ENCODE assay signal across 21 mouse cellular contexts in genomic region chr2:84792516-84792915, GRCm38 (mm10). TPM values are rescaled to one million over a fixed set of nuclear protein-coding genes. Genes with fewer than 3 reads are reported as not detected.
DNase-seq lines count a peak whose midpoint lies in the region; ATAC-seq and TF ChIP-seq lines count a peak whose summit lies in the region.
"Had no signal": no experiment of that assay in that cellular context is flagged by ENCODE, and none has a peak within 500 bp of the region (broad histone marks: within the 10 kb centered on the region; RNA-seq: fewer than 3 reads in every experiment).

No protein-coding gene starts in this region.

- H3K27ac ChIP-seq in intestine, embryonic 16.5 days (ENCODE audit: low read length) = no peak overlapping the region
- no peak overlapping the region for H3K27ac ChIP-seq in intestine, postnatal 0 days (ENCODE audit: low read depth, low read length)
- no peak overlapping the region for H3K27ac ChIP-seq in lung, embryonic 15.5 days
- H3K27ac ChIP-seq: embryonic facial prominence, embryonic 10.5 days; heart, embryonic 15.5 days; hindbrain, embryonic 13.5 days; intestine, embryonic 15.5 days; layer of hippocampus, adult 2 months; limb, embryonic 10.5 days; midbrain, embryonic 15.5 days; stomach, postnatal 0 days had no signal

- H3K4me3 ChIP-seq in intestine, embryonic 16.5 days (ENCODE audit: low read length) = no peak overlapping the region
- no peak overlapping the region for H3K4me3 ChIP-seq in intestine, postnatal 0 days (ENCODE audit: low read depth, low read length)
- no peak overlapping the region for H3K4me3 ChIP-seq in lung, embryonic 15.5 days
- no peak overlapping the region for H3K4me3 ChIP-seq in lung, adult 2 months (replicated peaks; ENCODE audit: extremely low read depth, low read depth, low read length)
- H3K4me3 ChIP-seq: embryonic facial prominence, embryonic 10.5 days; heart, embryonic 15.5 days; hindbrain, embryonic 13.5 days; intestine, embryonic 15.5 days; layer of hippocampus, adult 2 months; limb, embryonic 10.5 days; midbrain, embryonic 15.5 days had no signal

- H3K4me1 ChIP-seq in intestine, embryonic 16.5 days (ENCODE audit: control insufficient read depth, insufficient read depth, low read length) = no peaks in the 10 kb centered on the region
- no peaks in the 10 kb centered on the region for H3K4me1 ChIP-seq in intestine, postnatal 0 days (replicated peaks; ENCODE audit: control insufficient read depth, insufficient read depth, low read length)
- H3K4me1 ChIP-seq in lung, embryonic 15.5 days = no peaks in the 10 kb centered on the region
- H3K4me1 ChIP-seq in lung, adult 2 months (ENCODE audit: control insufficient read depth, insufficient read depth, low read length) = no peaks in the 10 kb centered on the region
- H3K4me1 ChIP-seq: hindbrain, embryonic 13.5 days; intestine, embryonic 15.5 days; midbrain, embryonic 15.5 days had no signal

- TF ChIP-seq POLR2A in lung, adult 2 months (IDR thresholded peaks at IDR 0.05; ENCODE audit: borderline replicate concordance, extremely low read depth, low read depth, low read length) = no peak

- DNase-seq in adrenal gland, postnatal 10 days = peak; percentile 52
- no peak for DNase-seq in adrenal gland, postnatal 4 days (ENCODE audit: low spot score in 2 of 2)
- DNase-seq in lung, adult 2 months = no peak
- DNase-seq in right cerebral cortex, adult 18-20 months = no peak
- no peak for DNase-seq in cerebellum, adult 9-11 months
- DNase-seq: cerebellum, postnatal 14 days; gastrocnemius, postnatal 10 days; thymus, postnatal 14 days had no signal

- no peak for TF ChIP-seq CTCF in intestine, postnatal 0 days (IDR thresholded peaks at IDR 0.05; ENCODE audit: low read depth)
- no peak for TF ChIP-seq CTCF in lung, adult 2 months (IDR thresholded peaks at IDR 0.05; ENCODE audit: insufficient read depth, low read length)

- no peak overlapping the region for H3K9ac ChIP-seq in intestine, embryonic 16.5 days (ENCODE audit: low read depth, low read length)
- no peak overlapping the region for H3K9ac ChIP-seq in intestine, postnatal 0 days (ENCODE audit: low read depth, low read length)
- H3K9ac ChIP-seq in lung, embryonic 15.5 days = no peak overlapping the region
- H3K9ac ChIP-seq: heart, embryonic 15.5 days; hindbrain, embryonic 13.5 days; intestine, embryonic 15.5 days; midbrain, embryonic 15.5 days had no signal

- no peaks in the 10 kb centered on the region for H3K27me3 ChIP-seq in intestine, embryonic 16.5 days (replicated peaks; ENCODE audit: control insufficient read depth, insufficient read depth, low read length)
- H3K27me3 ChIP-seq in intestine, postnatal 0 days (replicated peaks; ENCODE audit: control insufficient read depth, insufficient read depth, low read length) = no peaks in the 10 kb centered on the region
- H3K27me3 ChIP-seq in lung, embryonic 15.5 days = no peaks in the 10 kb centered on the region
- H3K27me3 ChIP-seq: heart, embryonic 15.5 days; intestine, embryonic 15.5 days; midbrain, embryonic 15.5 days had no signal

- peaks cover 3% of the 10 kb centered on the region; the same call in 1 of the 2 replicates for H3K9me3 ChIP-seq in intestine, embryonic 16.5 days (ENCODE audit: control insufficient read depth, low read length)
- H3K9me3 ChIP-seq in intestine, postnatal 0 days (ENCODE audit: control insufficient read depth) = peaks cover 13% of the 10 kb centered on the region; the same call in 1 of the 2 replicates
- no peaks in the 10 kb centered on the region for H3K9me3 ChIP-seq in lung, embryonic 15.5 days
- H3K9me3 ChIP-seq: heart, embryonic 15.5 days; hindbrain, embryonic 13.5 days; intestine, embryonic 15.5 days; limb, embryonic 10.5 days; midbrain, embryonic 15.5 days had no signal

- 58% methylated on average over 3 of the region's 3 CpGs for WGBS in intestine, embryonic 16.5 days
- 53% methylated on average over 3 of the region's 3 CpGs for WGBS in intestine, postnatal 0 days
- WGBS in lung, embryonic 15.5 days = 34% methylated on average over 3 of the region's 3 CpGs
- WGBS in lung, adult 2 months = 20% methylated on average over 3 of the region's 3 CpGs

- peak; percentile 42; the same call in 1 of the 2 replicates for ATAC-seq in intestine, embryonic 16.5 days
- no peak for ATAC-seq in intestine, postnatal 0 days
- peak; percentile 80; the same call in 1 of the 2 replicates for ATAC-seq in lung, embryonic 15.5 days (ENCODE audit: borderline replicate concordance, extremely low read depth, low FRiP score, low TSS enrichment)
- ATAC-seq: intestine, embryonic 15.5 days; midbrain, embryonic 15.5 days had no signal

- H3K36me3 ChIP-seq in intestine, embryonic 16.5 days (ENCODE audit: control insufficient read depth, insufficient read depth, low read length) = no peaks in the 10 kb centered on the region
- no peaks in the 10 kb centered on the region for H3K36me3 ChIP-seq in intestine, postnatal 0 days (ENCODE audit: control insufficient read depth, insufficient read depth)
- H3K36me3 ChIP-seq in lung, embryonic 15.5 days = no peaks in the 10 kb centered on the region
- H3K36me3 ChIP-seq: embryonic facial prominence, embryonic 10.5 days; heart, embryonic 15.5 days; hindbrain, embryonic 13.5 days; intestine, embryonic 15.5 days; limb, embryonic 10.5 days; midbrain, embryonic 15.5 days had no signal

- no peak overlapping the region for H3K4me2 ChIP-seq in intestine, embryonic 16.5 days (ENCODE audit: low read depth, low read length)
- H3K4me2 ChIP-seq in intestine, postnatal 0 days (replicated peaks; ENCODE audit: low read depth) = no peak overlapping the region
- H3K4me2 ChIP-seq in lung, embryonic 15.5 days = no peak overlapping the region
- H3K4me2 ChIP-seq: heart, embryonic 15.5 days; hindbrain, embryonic 13.5 days; intestine, embryonic 15.5 days; midbrain, embryonic 15.5 days had no signal

RNA-seq across cellular contexts. Expression of gene Ube2l6, which starts 6.1 kb away (rescaled TPM):
- 10 to 100 TPM; 29.5 to 31.3 TPM for total RNA-seq in adrenal gland, postnatal 10 days (2021)
- total RNA-seq in adrenal gland, postnatal 4 days (2021) = 10 to 100 TPM; 31.1 to 35.4 TPM
- polyA plus RNA-seq in intestine, embryonic 16.5 days (2015; fragmentation: Nextera tagmentation; extraction: Ambion mirVana) = 47.5 and 49.9 TPM in 2 replicates
- polyA plus RNA-seq in intestine, postnatal 0 days (2015; fragmentation: Nextera tagmentation; extraction: Ambion mirVana) = 115 and 117 TPM in 2 replicates
- 63.8 and 63.9 TPM in 2 replicates for polyA plus RNA-seq in lung, embryonic 15.5 days (2015; fragmentation: Nextera tagmentation; extraction: Ambion mirVana)
- 45.0 and 47.0 TPM in 2 replicates for polyA plus RNA-seq in lung, adult 2 months (2012; rRNA removed)

RNA-seq across cellular contexts. Expression of gene Serping1, which starts 17.3 kb away (rescaled TPM):
- total RNA-seq in adrenal gland, postnatal 10 days (2021) = 100 to 1,000 TPM in 1 of 2 experiments, 10 to 100 TPM in 1; 79.2 to 110 TPM
- total RNA-seq in adrenal gland, postnatal 4 days (2021) = 10 to 100 TPM; 64.5 to 76.4 TPM
- polyA plus RNA-seq in intestine, embryonic 16.5 days (2015; fragmentation: Nextera tagmentation; extraction: Ambion mirVana) = 62.5 and 62.6 TPM in 2 replicates
- polyA plus RNA-seq in intestine, postnatal 0 days (2015; fragmentation: Nextera tagmentation; extraction: Ambion mirVana) = 49.4 and 50.7 TPM in 2 replicates
- 92.3 and 104 TPM in 2 replicates for polyA plus RNA-seq in lung, embryonic 15.5 days (2015; fragmentation: Nextera tagmentation; extraction: Ambion mirVana)
- polyA plus RNA-seq in lung, adult 2 months (2012; rRNA removed) = 822 and 853 TPM in 2 replicates

RNA-seq across cellular contexts. Expression of gene Smtnl1, which starts 29.9 kb away (rescaled TPM):
- 10 to 100 TPM in 1 of 2 experiments, 1 to 10 TPM in 1; 3.8 to 21.0 TPM for total RNA-seq in adrenal gland, postnatal 10 days (2021)
- 1 to 10 TPM; 1.8 to 3.9 TPM for total RNA-seq in adrenal gland, postnatal 4 days (2021)
- 0.10 and 0.17 TPM in 2 replicates for polyA plus RNA-seq in intestine, embryonic 16.5 days (2015; fragmentation: Nextera tagmentation; extraction: Ambion mirVana)
- polyA plus RNA-seq in intestine, postnatal 0 days (2015; fragmentation: Nextera tagmentation; extraction: Ambion mirVana) = 0.46 and 0.81 TPM in 2 replicates
- 0.20 and 0.27 TPM in 2 replicates for polyA plus RNA-seq in lung, embryonic 15.5 days (2015; fragmentation: Nextera tagmentation; extraction: Ambion mirVana)
- polyA plus RNA-seq in lung, adult 2 months (2012; rRNA removed) = 3.5 TPM in 1 of 2 replicates, not detected in the other
- total RNA-seq: layer of hippocampus, adult 2 months; left cerebral cortex, adult 18-20 months; megakaryocyte, adult 5-6 weeks had no signal
- polyA plus RNA-seq: hindbrain, embryonic 13.5 days; midbrain, embryonic 15.5 days; stomach, postnatal 0 days had no signal

RNA-seq across cellular contexts. Expression of gene Timm10, which starts 34.3 kb away (rescaled TPM):
- total RNA-seq in adrenal gland, postnatal 10 days (2021) = 10 to 100 TPM; 66.0 to 69.7 TPM
- 10 to 100 TPM; 40.5 to 43.7 TPM for total RNA-seq in adrenal gland, postnatal 4 days (2021)
- polyA plus RNA-seq in intestine, embryonic 16.5 days (2015; fragmentation: Nextera tagmentation; extraction: Ambion mirVana) = 59.7 and 61.5 TPM in 2 replicates
- polyA plus RNA-seq in intestine, postnatal 0 days (2015; fragmentation: Nextera tagmentation; extraction: Ambion mirVana) = 51.9 and 59.2 TPM in 2 replicates
- 44.3 and 48.0 TPM in 2 replicates for polyA plus RNA-seq in lung, embryonic 15.5 days (2015; fragmentation: Nextera tagmentation; extraction: Ambion mirVana)
- 20.2 and 25.1 TPM in 2 replicates for polyA plus RNA-seq in lung, adult 2 months (2012; rRNA removed)

RNA-seq across cellular contexts. Expression of gene Slc43a1, which starts 46.1 kb away (rescaled TPM):
- total RNA-seq in adrenal gland, postnatal 10 days (2021) = 1 to 10 TPM; 7.9 to 8.0 TPM
- total RNA-seq in adrenal gland, postnatal 4 days (2021) = 10 to 100 TPM in 1 of 2 experiments, 1 to 10 TPM in 1; 8.8 to 11.1 TPM
- polyA plus RNA-seq in intestine, embryonic 16.5 days (2015; fragmentation: Nextera tagmentation; extraction: Ambion mirVana) = 12.8 and 14.6 TPM in 2 replicates
- polyA plus RNA-seq in intestine, postnatal 0 days (2015; fragmentation: Nextera tagmentation; extraction: Ambion mirVana) = 3.6 and 4.1 TPM in 2 replicates
- polyA plus RNA-seq in lung, embryonic 15.5 days (2015; fragmentation: Nextera tagmentation; extraction: Ambion mirVana) = 15.1 and 15.9 TPM in 2 replicates
- 3.9 and 7.5 TPM in 2 replicates for polyA plus RNA-seq in lung, adult 2 months (2012; rRNA removed)
